Comparison of ENCODE assay signal across 25 mouse cellular contexts in the genomic region with DNA sequence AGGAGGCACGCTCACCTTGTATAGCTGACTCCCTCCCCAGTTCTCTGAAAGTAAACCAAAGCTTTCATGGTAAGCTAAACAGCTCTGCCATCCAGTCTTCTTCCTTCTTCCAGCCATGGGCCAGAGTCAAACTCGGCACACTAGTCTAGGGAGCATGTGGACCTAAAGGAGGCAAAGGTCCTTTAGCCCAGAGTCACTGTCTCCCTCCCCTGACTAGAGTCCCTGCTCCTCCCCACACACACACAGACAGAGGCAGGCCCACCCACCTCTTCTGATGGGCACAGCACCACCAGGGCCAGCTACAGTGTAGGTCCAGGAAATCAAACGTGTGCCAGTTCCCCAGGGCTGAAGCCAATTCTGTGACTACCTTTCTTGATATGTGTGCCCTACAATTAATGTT. TPM values are rescaled to one million over a fixed set of nuclear protein-coding genes. Genes with fewer than 3 reads are reported as not detected.
A peak's percentile ranks its signal among the peaks of the same experiment; 100 is the strongest.
DNase-seq lines count a peak whose midpoint lies in the region; ATAC-seq lines count a peak whose summit lies in the region.
"Had no signal": no experiment of that assay in that cellular context is flagged by ENCODE, and none has a peak within 500 bp of the region (broad histone marks: within the 10 kb centered on the region; RNA-seq: fewer than 3 reads in every experiment).

No protein-coding gene starts in this region.

- no peak for ATAC-seq in hindbrain, embryonic 13.5 days (ENCODE audit: low FRiP score)
- ATAC-seq in liver, embryonic 13.5 days (ENCODE audit: low read depth): peak; percentile 52; the same call in 1 of the 2 replicates
- no peak for ATAC-seq in neural tube, embryonic 13.5 days (ENCODE audit: low read depth)
- ATAC-seq: forebrain, embryonic 16.5 days; hindbrain, postnatal 0 days; intestine, embryonic 15.5 days had no signal

- no peaks in the 10 kb centered on the region for H3K27me3 ChIP-seq in hindbrain, embryonic 10.5 days (ENCODE audit: insufficient read depth, poor library complexity, severe bottlenecking)
- no peaks in the 10 kb centered on the region for H3K27me3 ChIP-seq in hindbrain, embryonic 13.5 days
- no peaks in the 10 kb centered on the region for H3K27me3 ChIP-seq in liver, embryonic 13.5 days
- H3K27me3 ChIP-seq in neural tube, embryonic 13.5 days: no peaks in the 10 kb centered on the region
- H3K27me3 ChIP-seq: intestine, embryonic 15.5 days; midbrain, embryonic 12.5 days; neural tube, embryonic 15.5 days; stomach, embryonic 15.5 days had no signal

- peak overlapping the region; percentile 60; the same call in 1 of the 2 replicates for H3K27ac ChIP-seq in hindbrain, embryonic 10.5 days
- H3K27ac ChIP-seq in hindbrain, embryonic 13.5 days: no peak overlapping the region
- H3K27ac ChIP-seq in liver, embryonic 13.5 days: no peak overlapping the region; the same call in 1 of the 2 replicates
- no peak overlapping the region for H3K27ac ChIP-seq in neural tube, embryonic 13.5 days (replicated peaks)
- H3K27ac ChIP-seq: hindbrain, postnatal 0 days; intestine, embryonic 15.5 days; midbrain, embryonic 12.5 days; neural tube, embryonic 15.5 days; stomach, embryonic 15.5 days had no signal

- DNase-seq in hindbrain, embryonic 10.5 days (ENCODE audit: low spot score): no peak
- DNase-seq in liver, embryonic 13.5 days: no peak
- no peak for DNase-seq in liver
- DNase-seq in neural tube, embryonic 10.5 days (ENCODE audit: extremely low spot score, low spot score): no peak
- no peak for DNase-seq in right cerebral cortex, postnatal 14 days
- DNase-seq: adrenal gland, postnatal 25 days; B cell, adult 2 months; cerebellum, adult 11-12 months; cerebellum, adult 9-11 months; embryo, embryonic 11 days; lung, adult 18-20 months; lung, postnatal 14 days; retina, postnatal 1 day; right cerebral cortex, postnatal 25 days; thymus, postnatal 14 days had no signal

- H3K36me3 ChIP-seq in hindbrain, embryonic 10.5 days: 0 out of 2 replicates have a peak, but pooled peaks cover 4% of the 10 kb centered on the region
- H3K36me3 ChIP-seq in hindbrain, embryonic 13.5 days: no peaks in the 10 kb centered on the region
- H3K36me3 ChIP-seq in liver, embryonic 13.5 days: no peaks in the 10 kb centered on the region
- 0 out of 2 replicates have a peak, but pooled peaks cover 3% of the 10 kb centered on the region for H3K36me3 ChIP-seq in neural tube, embryonic 13.5 days
- H3K36me3 ChIP-seq: intestine, embryonic 15.5 days; midbrain, embryonic 12.5 days; neural tube, embryonic 15.5 days had no signal

- no peak overlapping the region for H3K9ac ChIP-seq in hindbrain, embryonic 13.5 days
- H3K9ac ChIP-seq in liver, embryonic 13.5 days: no peak overlapping the region
- 0 out of 2 replicates have a peak overlapping the region, but pooled peaks have one; percentile 5 for H3K9ac ChIP-seq in neural tube, embryonic 13.5 days
- H3K9ac ChIP-seq: intestine, embryonic 15.5 days; midbrain, embryonic 12.5 days; neural tube, embryonic 15.5 days; stomach, embryonic 15.5 days had no signal

- 85% methylated on average over 3 of the region's 3 CpGs for WGBS in hindbrain, embryonic 10.5 days
- 87% methylated on average over 3 of the region's 3 CpGs for WGBS in hindbrain, embryonic 13.5 days
- 56% methylated on average over 3 of the region's 3 CpGs for WGBS in liver, embryonic 13.5 days (ENCODE audit: insufficient replicate concordance)
- WGBS in neural tube, embryonic 13.5 days: 87% methylated on average over 3 of the region's 3 CpGs

- no peaks in the 10 kb centered on the region for H3K9me3 ChIP-seq in hindbrain, embryonic 10.5 days
- no peaks in the 10 kb centered on the region for H3K9me3 ChIP-seq in hindbrain, embryonic 13.5 days
- H3K9me3 ChIP-seq in liver, embryonic 13.5 days (replicated peaks): no peaks in the 10 kb centered on the region
- no peaks in the 10 kb centered on the region for H3K9me3 ChIP-seq in neural tube, embryonic 13.5 days
- H3K9me3 ChIP-seq: intestine, embryonic 15.5 days; midbrain, embryonic 12.5 days; neural tube, embryonic 15.5 days; stomach, embryonic 15.5 days had no signal

- H3K4me3 ChIP-seq in hindbrain, embryonic 10.5 days: no peak overlapping the region
- no peak overlapping the region for H3K4me3 ChIP-seq in hindbrain, embryonic 13.5 days
- H3K4me3 ChIP-seq in liver, embryonic 13.5 days (replicated peaks): no peak overlapping the region
- no peak overlapping the region for H3K4me3 ChIP-seq in neural tube, embryonic 13.5 days
- H3K4me3 ChIP-seq: erythroblast, embryonic 14.5 days; intestine, embryonic 15.5 days; midbrain, embryonic 12.5 days; neural tube, embryonic 15.5 days; stomach, embryonic 15.5 days had no signal

- H3K4me2 ChIP-seq in hindbrain, embryonic 13.5 days: no peak overlapping the region
- H3K4me2 ChIP-seq in liver, embryonic 13.5 days: no peak overlapping the region
- no peak overlapping the region for H3K4me2 ChIP-seq in neural tube, embryonic 13.5 days
- H3K4me2 ChIP-seq: heart, embryonic 11.5 days; intestine, embryonic 15.5 days; midbrain, embryonic 12.5 days; neural tube, embryonic 15.5 days; stomach, embryonic 15.5 days had no signal

- peaks cover 76% of the 10 kb centered on the region for H3K4me1 ChIP-seq in hindbrain, embryonic 10.5 days (replicated peaks)
- peaks cover 37% of the 10 kb centered on the region for H3K4me1 ChIP-seq in hindbrain, embryonic 13.5 days (replicated peaks)
- peaks cover 45% of the 10 kb centered on the region for H3K4me1 ChIP-seq in liver, embryonic 13.5 days (replicated peaks)
- peaks cover 33% of the 10 kb centered on the region for H3K4me1 ChIP-seq in neural tube, embryonic 13.5 days (replicated peaks)

RNA-seq across cellular contexts. Expression of a gene that starts 16.1 kb away (rescaled TPM):
- 65.7 and 67.8 TPM in 2 replicates for polyA plus RNA-seq in hindbrain, embryonic 10.5 days (2016; fragmentation: Nextera tagmentation; extraction: Ambion mirVana)
- 32.7 and 35.8 TPM in 2 replicates for polyA plus RNA-seq in hindbrain, embryonic 13.5 days (2015; fragmentation: Nextera tagmentation; extraction: Ambion mirVana)
- 16.9 and 27.3 TPM in 2 replicates for polyA plus RNA-seq in liver, embryonic 13.5 days (2015; fragmentation: Nextera tagmentation; extraction: Ambion mirVana)
- polyA plus RNA-seq in neural tube, embryonic 13.5 days (2015; fragmentation: Nextera tagmentation; extraction: Ambion mirVana): 38.5 and 43.5 TPM in 2 replicates
